Mouse (Mus musculus) embryonic fibroblast, embryonic 13.5 days (primary cell): Measurements from ENCODE around the gene Socs2. TPM values are rescaled to one million over a fixed set of nuclear protein-coding genes. Genes with fewer than 3 reads are reported as not detected.

ENCODE experiments used
- H3K27ac ChIP-seq: 2 replicates; pipeline ENCODE4 v1.5.1; 2012; ENCODE audit warnings: low read length, control low read depth, inconsistent platforms; ENCODE audit not compliant: insufficient read depth
- H3K4me1 ChIP-seq: 2 replicates; pipeline ENCODE4 v1.6.1; 2011; ENCODE audit warnings: low read length; ENCODE audit not compliant: control insufficient read depth, insufficient read depth
- H3K4me3 ChIP-seq: 2 replicates; pipeline ENCODE4 v1.5.1; 2011; ENCODE audit warnings: mild to moderate bottlenecking, control low read depth, low read length; ENCODE audit not compliant: insufficient read depth
- CTCF ChIP-seq: IDR thresholded peaks from 2 replicates; pipeline ENCODE4 v1.5.1; 2011; ENCODE audit warnings: mild to moderate bottlenecking, control low read depth, low read length, moderate library complexity, borderline replicate concordance; ENCODE audit not compliant: insufficient read depth
- POLR2A ChIP-seq: IDR thresholded peaks from 2 replicates; pipeline ENCODE4 v1.6.1; 2011; ENCODE audit warnings: low read depth, mild to moderate bottlenecking, control low read depth, low read length, moderate library complexity
- polyA plus RNA-seq: library from polyadenylated mRNA; stranded (reverse); fragments of >200 nt; gene quantifications from 2 replicates; pipeline ENCODE4 v1.2.4, GENCODE M21; 2011; ENCODE audit warnings: low read depth; ENCODE audit not compliant: missing spikeins, insufficient read length

Socs2 gene
- polyA plus RNA-seq, 1 experiment: 42.5 TPM

- TF ChIP-seq CTCF (no peak), POLR2A (no peak)
- Histone ChIP-seq H3K4me3 (no peak overlapping the region), H3K4me1 (no peaks in the 10 kb centered on the region), H3K27ac (no peak overlapping the region)
These were observed 32.1 kb upstream of the Socs2 start for GRCm38 (mm10) chr10:95449033-95449432.

GRCm38 (mm10) chr10:95447954-95448353 is 31.0 kb upstream of the Socs2 start:
- TF ChIP-seq CTCF (no peak), POLR2A (no peak)
- H3K4me1 ChIP-seq: no peaks in the 10 kb centered on the region
- H3K27ac ChIP-seq: no peak overlapping the region

GRCm38 (mm10) chr10:95445104-95446056 is 28.4 kb upstream of the Socs2 start:
- no peak overlapping the region for H3K4me3 ChIP-seq
- H3K27ac ChIP-seq: no peak overlapping the region
- TF ChIP-seq POLR2A (no peak), CTCF (no peak)
- no peaks in the 10 kb centered on the region for H3K4me1 ChIP-seq

More at GRCm38 (mm10) chr10:95447954-95448353, 31.0 kb upstream of the Socs2 start:
- H3K4me3 ChIP-seq: no peak overlapping the region

GRCm38 (mm10) chr10:95442334-95442733 is 25.4 kb upstream of the Socs2 start:
- TF ChIP-seq CTCF (no peak), POLR2A (no peak)
- H3K4me1 ChIP-seq: no peaks in the 10 kb centered on the region
- no peak overlapping the region for H3K4me3 ChIP-seq
- H3K27ac ChIP-seq: no peak overlapping the region

GRCm38 (mm10) chr10:95440566-95440965 is 23.6 kb upstream of the Socs2 start:
- Histone ChIP-seq H3K27ac (no peak overlapping the region), H3K4me3 (no peak overlapping the region), H3K4me1 (no peaks in the 10 kb centered on the region)
- TF ChIP-seq POLR2A (no peak), CTCF (no peak)

GRCm38 (mm10) chr10:95439718-95440339 is 22.8 kb upstream of the Socs2 start:
- Histone ChIP-seq H3K4me1 (no peaks in the 10 kb centered on the region), H3K4me3 (no peak overlapping the region), H3K27ac (no peak overlapping the region)
- TF ChIP-seq CTCF: no peak
- TF ChIP-seq POLR2A: no peak

- Histone ChIP-seq H3K27ac (no peak overlapping the region), H3K4me1 (no peaks in the 10 kb centered on the region), H3K4me3 (no peak overlapping the region)
- no peak for TF ChIP-seq POLR2A
- TF ChIP-seq CTCF: no peak
These were observed 22.0 kb upstream of the Socs2 start for GRCm38 (mm10) chr10:95438941-95439340.

- H3K4me3 ChIP-seq: no peak overlapping the region
- no peak overlapping the region for H3K27ac ChIP-seq
- H3K4me1 ChIP-seq: no peaks in the 10 kb centered on the region
- no peak for TF ChIP-seq POLR2A
- TF ChIP-seq CTCF: no peak
These were observed 13.3 kb upstream of the Socs2 start for GRCm38 (mm10) chr10:95430271-95430670.

- Histone ChIP-seq H3K4me1 (no peaks in the 10 kb centered on the region), H3K4me3 (no peak overlapping the region), H3K27ac (no peak overlapping the region)
- no peak for TF ChIP-seq CTCF
These were observed 12.1 kb upstream of the Socs2 start for GRCm38 (mm10) chr10:95429111-95429510.
